Mouse (Mus musculus) myocyte (in vitro differentiated cells): ENCODE data around the gene Gm21773. TPM values are rescaled to one million over a fixed set of nuclear protein-coding genes. Genes with fewer than 3 reads are reported as not detected.
"Not testable (repeated sequence)": the region's sequence is repeated elsewhere in the genome, so short reads cannot be mapped to it uniquely, and the experiment has no call there.

ENCODE experiments used
- H3K27me3 ChIP-seq: one replicate; pipeline ENCODE4 v1.6.1; 2011; ENCODE audit not compliant: control insufficient read depth, insufficient read depth, insufficient read length
- H3K36me3 ChIP-seq: one replicate; pipeline ENCODE4 v1.6.1; 2011; ENCODE audit not compliant: control insufficient read depth, insufficient read depth
- H3K4me2 ChIP-seq: one replicate; pipeline ENCODE4 v1.6.1; 2011; ENCODE audit warnings: low read depth, control low read depth
- H3K4me3 ChIP-seq: one replicate; pipeline ENCODE4 v1.5.1; 2011; ENCODE audit warnings: mild to moderate bottlenecking, control low read depth, moderate library complexity
- H3K79me2 ChIP-seq: one replicate; pipeline ENCODE4 v1.6.1; 2011; ENCODE audit not compliant: control insufficient read depth, insufficient read depth
- H3ac ChIP-seq: one replicate; pipeline ENCODE4 v1.6.1; 2011; ENCODE audit not compliant: control insufficient read depth, insufficient read length
- polyA plus RNA-seq: library from polyadenylated mRNA; unstranded; fragments of >200 nt; fragmentation: generic; extraction: Trizol; gene quantifications from one replicate; pipeline ENCODE4 v1.2.1, GENCODE M21; 2012; ENCODE audit warnings: missing spikeins

Gm21773 gene
- polyA plus RNA-seq = not detected

GRCm38 (mm10) chrY:25309260-25309659, at the start of gene Gm21773:
Gene Gm21773, minus strand, starts transcription at chrY:25309360.
- not testable (repeated sequence) for H3K27me3 ChIP-seq, H3K4me2 ChIP-seq, H3ac ChIP-seq, H3K36me3 ChIP-seq, H3K4me3 ChIP-seq, H3K79me2 ChIP-seq
